Mouse (Mus musculus) limb, embryonic 13.5 days (tissue): ENCODE data around the gene Fam25c. TPM values are rescaled to one million over a fixed set of nuclear protein-coding genes. Genes with fewer than 3 reads are reported as not detected.

Source experiments
- ATAC-seq: fragments of 200-750 bp; cut with Nextera tagmentation; 2 replicates; pipeline ENCODE4 v1.8.0; 2017; ENCODE audit warnings: low read depth, moderate number of reproducible peaks, moderate TSS enrichment; ENCODE audit not compliant: low FRiP score
- H3K27ac ChIP-seq: fragments of 300-500 bp; sonication (generic); 2 replicates; pipeline ENCODE4 v1.5.1; 2015; ENCODE audit warnings: inconsistent platforms, mild to moderate bottlenecking, moderate library complexity
- H3K27me3 ChIP-seq: fragments of 300-500 bp; sonication (generic); 2 replicates; pipeline ENCODE4 v1.6.1; 2015; ENCODE audit warnings: mild to moderate bottlenecking, inconsistent platforms
- H3K36me3 ChIP-seq: fragments of 300-500 bp; sonication (generic); 2 replicates; pipeline ENCODE4 v1.6.1; 2015; ENCODE audit warnings: inconsistent platforms, mild to moderate bottlenecking, moderate library complexity
- H3K4me1 ChIP-seq: fragments of 300-500 bp; sonication (generic); 2 replicates; pipeline ENCODE4 v1.6.1; 2015; ENCODE audit warnings: inconsistent platforms
- H3K4me2 ChIP-seq: fragments of 300-500 bp; sonication (generic); replicated peaks from 2 replicates; pipeline ENCODE4 v1.6.1; 2015; ENCODE audit warnings: inconsistent platforms, mild to moderate bottlenecking, moderate library complexity
- H3K4me3 ChIP-seq: fragments of 300-500 bp; sonication (generic); 2 replicates; pipeline ENCODE4 v1.5.1; 2015; ENCODE audit warnings: moderate library complexity, mild to moderate bottlenecking, inconsistent platforms
- H3K9ac ChIP-seq: fragments of 300-500 bp; sonication (generic); 2 replicates; pipeline ENCODE4 v1.6.1; 2015; ENCODE audit warnings: mild to moderate bottlenecking, inconsistent platforms
- H3K9me3 ChIP-seq: fragments of 300-500 bp; sonication (generic); 2 replicates; pipeline ENCODE4 v1.6.1; 2016; ENCODE audit warnings: inconsistent platforms
- WGBS: fragments of 180-500 bp; shearing (Covaris S2); methylation state at CpG from one replicate; pipeline ENCODE4 v1.1.7; 2015; 5-methylcytosine and 5-hydroxymethylcytosine counted together
- polyA plus RNA-seq: library from polyadenylated mRNA; unstranded; fragments of >200 nt; fragmentation: Nextera tagmentation; extraction: Ambion mirVana; gene quantifications from 2 replicates; pipeline ENCODE4 v1.2.1, GENCODE M21; 2015

Gene Fam25c
- polyA plus RNA-seq, 1 experiment from 2014 or later, result 1.6 TPM

GRCm38 (mm10) chr14:34362726-34363445 is 7.7 kb upstream of the Fam25c start:
- Histone ChIP-seq H3K4me3 (peak overlapping the region; percentile 45), H3K9me3 (no peaks in the 10 kb centered on the region), H3K9ac (no peak overlapping the region), H3K4me1 (peaks cover 10% of the 10 kb centered on the region), H3K27ac (no peak overlapping the region), H3K27me3 (peaks cover 24% of the 10 kb centered on the region), H3K36me3 (no peaks in the 10 kb centered on the region), H3K4me2 (peak overlapping the region; percentile 85)
- 31% methylated on average over 18 of the region's 18 CpGs for WGBS
- ATAC-seq, result peak; percentile 63; the same call in 1 of the 2 replicates

- Histone ChIP-seq H3K36me3 (no peaks in the 10 kb centered on the region), H3K4me1 (peaks cover 10% of the 10 kb centered on the region), H3K27me3 (peaks cover 24% of the 10 kb centered on the region), H3K27ac (no peak overlapping the region), H3K9ac (no peak overlapping the region), H3K4me2 (no peak overlapping the region), H3K4me3 (no peak overlapping the region), H3K9me3 (no peaks in the 10 kb centered on the region)
- 76% methylated on average over 4 of the region's 4 CpGs for WGBS
- ATAC-seq, result no peak
These were observed 6.9 kb upstream of the Fam25c start for GRCm38 (mm10) chr14:34362135-34362534.

- WGBS, result 52% methylated on average over 6 of the region's 6 CpGs
- H3K9me3 ChIP-seq, result no peaks in the 10 kb centered on the region
- H3K4me1 ChIP-seq, result peaks cover 10% of the 10 kb centered on the region
- H3K36me3 ChIP-seq, result no peaks in the 10 kb centered on the region
- no peak overlapping the region for H3K9ac ChIP-seq
- no peak for ATAC-seq
- H3K4me3 ChIP-seq, result no peak overlapping the region
- no peak overlapping the region for H3K4me2 ChIP-seq
- peaks cover 24% of the 10 kb centered on the region for H3K27me3 ChIP-seq
- no peak overlapping the region for H3K27ac ChIP-seq
These were observed 5.0 kb upstream of the Fam25c start for GRCm38 (mm10) chr14:34360251-34360650.

- Histone ChIP-seq H3K9me3 (no peaks in the 10 kb centered on the region), H3K27me3 (peaks cover 24% of the 10 kb centered on the region), H3K4me1 (peaks cover 10% of the 10 kb centered on the region), H3K4me3 (no peak overlapping the region), H3K9ac (no peak overlapping the region), H3K27ac (no peak overlapping the region), H3K4me2 (no peak overlapping the region), H3K36me3 (no peaks in the 10 kb centered on the region)
- ATAC-seq, result no peak
- WGBS, result 54% methylated on average over 5 of the region's 5 CpGs
These were observed 4.5 kb upstream of the Fam25c start for GRCm38 (mm10) chr14:34359676-34360244.

DNA sequence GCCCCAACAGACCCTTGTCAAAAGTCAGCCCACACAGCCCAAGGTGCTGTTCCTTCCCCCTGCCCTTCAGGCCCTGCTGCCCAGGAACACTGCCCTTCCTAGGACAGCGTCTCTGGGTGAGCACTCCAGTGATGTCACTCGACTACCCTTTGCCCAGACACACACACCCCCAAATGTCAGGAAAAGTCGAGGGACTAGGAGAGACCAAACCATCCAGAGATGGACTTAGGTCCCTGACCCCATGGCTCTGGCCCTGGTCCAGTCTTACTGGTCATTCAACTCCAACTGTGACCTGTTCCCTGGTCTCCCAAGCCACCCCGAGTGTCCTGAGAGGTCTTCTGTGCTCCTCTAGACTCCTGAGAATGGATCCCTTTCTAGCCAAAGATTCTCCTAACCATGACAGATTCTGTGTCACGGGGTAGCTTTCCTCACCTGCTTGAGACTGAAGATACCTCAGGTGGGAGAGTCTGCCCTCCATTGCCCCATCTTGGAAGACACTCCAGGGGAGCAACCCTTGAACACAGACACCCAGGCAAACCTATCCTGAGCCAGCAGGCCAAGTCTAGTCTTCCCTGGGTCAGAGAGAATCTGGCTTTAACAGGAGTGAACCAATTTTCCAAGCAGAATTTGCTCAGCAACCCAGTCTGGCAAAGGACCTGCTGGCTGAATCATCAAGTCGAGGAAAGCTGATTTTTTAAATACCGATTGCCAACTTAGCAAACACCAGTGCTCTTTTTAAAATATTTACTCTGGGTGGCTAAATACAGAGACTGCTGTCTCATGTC is 2.6 kb upstream of the Fam25c start:
- ATAC-seq, result no peak
- Histone ChIP-seq H3K4me1 (no peaks in the 10 kb centered on the region), H3K4me3 (no peak overlapping the region), H3K27ac (no peak overlapping the region), H3K9me3 (no peaks in the 10 kb centered on the region), H3K27me3 (peaks cover 9% of the 10 kb centered on the region), H3K36me3 (no peaks in the 10 kb centered on the region), H3K9ac (no peak overlapping the region; the same call in 1 of the 2 replicates), H3K4me2 (no peak overlapping the region)
- WGBS, result 82% methylated on average over 7 of the region's 7 CpGs

- Histone ChIP-seq H3K36me3 (no peaks in the 10 kb centered on the region), H3K4me2 (no peak overlapping the region), H3K9me3 (no peaks in the 10 kb centered on the region), H3K27me3 (no peaks in the 10 kb centered on the region), H3K4me3 (no peak overlapping the region), H3K4me1 (no peaks in the 10 kb centered on the region), H3K27ac (no peak overlapping the region), H3K9ac (no peak overlapping the region)
- ATAC-seq, result no peak
- 82% methylated on average over 4 of the region's 4 CpGs for WGBS
These were observed 777 bp downstream of the Fam25c start for GRCm38 (mm10) chr14:34354456-34354855.

- Histone ChIP-seq H3K36me3 (no peaks in the 10 kb centered on the region), H3K9ac (no peak overlapping the region), H3K9me3 (no peaks in the 10 kb centered on the region), H3K4me2 (no peak overlapping the region), H3K4me1 (no peaks in the 10 kb centered on the region), H3K27me3 (no peaks in the 10 kb centered on the region), H3K4me3 (no peak overlapping the region), H3K27ac (no peak overlapping the region)
- 84% methylated on average over 3 of the region's 3 CpGs for WGBS
- ATAC-seq, result no peak
These were observed 1.9 kb downstream of the Fam25c start for GRCm38 (mm10) chr14:34353326-34353725.

- no peak for ATAC-seq
These were observed 2.7 kb downstream of the Fam25c start for GRCm38 (mm10) chr14:34352523-34352922.

DNA sequence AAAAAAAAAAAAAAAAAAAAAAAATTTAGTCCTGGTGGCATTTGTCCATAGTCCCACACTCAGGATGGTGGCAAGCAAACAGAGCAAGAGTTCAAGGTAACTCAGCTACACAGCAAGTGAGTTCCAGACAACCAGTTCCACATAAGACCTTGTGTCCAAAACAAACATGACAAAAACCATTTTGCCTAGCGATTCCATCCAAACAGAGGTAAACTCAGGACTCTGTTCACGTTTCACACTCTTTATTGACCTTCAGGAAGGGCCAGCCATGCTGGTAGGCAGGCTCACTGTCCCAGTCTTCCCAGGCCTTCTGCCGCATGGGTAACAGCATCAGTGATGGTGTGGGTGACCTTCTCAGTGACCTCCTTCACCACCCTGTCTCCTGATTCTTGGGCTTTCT is 3.6 kb downstream of the Fam25c start:
- no peaks in the 10 kb centered on the region for H3K36me3 ChIP-seq
- H3K9ac ChIP-seq, result no peak overlapping the region
- ATAC-seq, result no peak
- H3K4me1 ChIP-seq, result no peaks in the 10 kb centered on the region
- no peaks in the 10 kb centered on the region for H3K27me3 ChIP-seq
- H3K27ac ChIP-seq, result no peak overlapping the region
- 75% methylated on average over 3 of the region's 3 CpGs for WGBS
- no peak overlapping the region for H3K4me2 ChIP-seq
- H3K4me3 ChIP-seq, result no peak overlapping the region
- H3K9me3 ChIP-seq, result no peaks in the 10 kb centered on the region

More at GRCm38 (mm10) chr14:34352523-34352922, 2.7 kb downstream of the Fam25c start:
- Histone ChIP-seq H3K4me2 (no peak overlapping the region), H3K4me3 (no peak overlapping the region), H3K4me1 (no peaks in the 10 kb centered on the region), H3K36me3 (no peaks in the 10 kb centered on the region), H3K27ac (no peak overlapping the region), H3K9ac (no peak overlapping the region), H3K9me3 (no peaks in the 10 kb centered on the region), H3K27me3 (no peaks in the 10 kb centered on the region)
- WGBS, result 69% methylated on average over 6 of the region's 6 CpGs

- Histone ChIP-seq H3K4me1 (no peaks in the 10 kb centered on the region), H3K27ac (no peak overlapping the region), H3K27me3 (no peaks in the 10 kb centered on the region), H3K9ac (no peak overlapping the region), H3K4me2 (no peak overlapping the region), H3K36me3 (peaks cover 5% of the 10 kb centered on the region), H3K4me3 (no peak overlapping the region), H3K9me3 (no peaks in the 10 kb centered on the region)
- 87% methylated on average over 8 of the region's 8 CpGs for WGBS
- no peak for ATAC-seq
These were observed 6.2 kb downstream of the Fam25c start for GRCm38 (mm10) chr14:34349007-34349406.

DNA sequence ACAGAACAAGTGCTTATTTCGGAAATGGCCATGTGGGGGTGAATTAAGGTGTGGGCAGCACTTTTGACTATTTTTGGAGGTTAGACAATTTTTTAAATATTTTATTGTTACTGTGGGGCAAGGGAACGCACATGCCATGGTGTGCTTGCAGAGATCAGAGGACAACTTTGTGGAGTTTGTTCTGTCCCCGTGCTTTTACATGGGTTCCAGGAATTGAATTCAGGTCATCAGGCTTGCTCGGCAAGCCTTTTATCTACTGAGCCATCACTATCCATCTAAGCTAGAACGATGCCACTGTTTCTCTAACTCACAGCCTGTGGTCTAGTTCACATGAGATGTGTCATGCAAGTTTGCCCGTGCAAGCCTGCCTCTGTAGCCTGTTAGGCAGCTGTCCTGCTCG is 6.9 kb downstream of the Fam25c start:
- Histone ChIP-seq H3K4me1 (no peaks in the 10 kb centered on the region), H3K4me3 (no peak overlapping the region), H3K36me3 (peaks cover 9% of the 10 kb centered on the region), H3K9me3 (no peaks in the 10 kb centered on the region), H3K9ac (no peak overlapping the region), H3K4me2 (no peak overlapping the region), H3K27me3 (no peaks in the 10 kb centered on the region), H3K27ac (no peak overlapping the region)
- ATAC-seq, result no peak
- WGBS, result 79% methylated on average over 7 of the region's 7 CpGs

DNA sequence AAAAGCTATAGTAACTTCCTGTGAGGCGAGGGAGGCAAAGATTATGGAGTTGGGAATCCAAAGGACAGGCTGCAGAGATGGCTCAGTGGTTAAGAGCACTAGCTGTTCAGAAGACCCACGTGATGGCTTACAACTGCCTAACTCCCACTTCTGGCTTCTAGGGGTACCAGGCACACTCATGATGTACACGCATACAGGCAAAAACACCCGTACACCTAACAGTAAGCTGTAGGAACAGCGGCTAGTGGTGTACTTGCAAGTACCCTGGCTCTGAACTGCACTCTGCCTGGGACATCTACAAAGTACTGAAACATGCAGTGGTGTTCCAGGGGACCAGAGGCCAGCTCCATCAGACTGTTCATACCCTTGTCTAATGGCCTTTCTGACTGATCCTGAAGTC is 8.1 kb downstream of the Fam25c start:
- WGBS, result 92% methylated on average over 5 of the region's 5 CpGs
- no peaks in the 10 kb centered on the region for H3K27me3 ChIP-seq
- H3K9me3 ChIP-seq, result no peaks in the 10 kb centered on the region
- no peak overlapping the region for H3K9ac ChIP-seq
- no peaks in the 10 kb centered on the region for H3K4me1 ChIP-seq
- no peak for ATAC-seq
- H3K4me2 ChIP-seq, result no peak overlapping the region
- no peak overlapping the region for H3K4me3 ChIP-seq
- H3K27ac ChIP-seq, result no peak overlapping the region
- H3K36me3 ChIP-seq, result peaks cover 20% of the 10 kb centered on the region
